Mouse (Mus musculus): ENCODE results near the gene Zfp12.

DNA sequence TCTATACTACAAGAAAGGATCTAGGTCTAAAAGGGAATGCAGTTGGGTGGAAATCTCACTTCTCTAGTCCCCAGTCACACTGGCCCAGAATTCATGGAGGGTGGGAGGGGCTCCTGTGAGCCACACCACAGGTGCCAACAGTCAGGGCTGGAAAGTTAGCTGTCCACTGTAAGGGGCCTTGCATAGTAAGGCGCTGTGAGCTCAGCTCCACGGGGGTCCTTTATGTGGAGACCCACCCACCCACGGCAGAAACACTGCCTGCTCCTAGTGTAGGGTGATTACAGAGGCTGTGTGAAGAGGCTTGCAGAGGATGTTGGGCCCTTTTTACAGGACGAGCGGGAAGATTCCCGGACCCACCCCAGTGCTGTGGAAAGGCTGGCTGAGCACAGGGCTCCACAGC is 17.1 kb downstream of the Zfp12 start:
- no peak for TF ChIP-seq POLR2A (IDR thresholded peaks at IDR 0.05; ENCODE audit: control insufficient read depth, low read depth, low read length)
- no peak for TF ChIP-seq CTCF (IDR thresholded peaks at IDR 0.05; ENCODE audit: control insufficient read depth, insufficient read depth, insufficient replicate concordance, low read depth, low read length)
